Mouse (Mus musculus): ENCODE measurements at regions not wholly inside any gene's neighbourhood (a gene's known extent, or its start where the extent isn't known, plus 50 kb on each side); places are given as distances from the start of the nearest gene placed in this dataset.
A peak's percentile ranks its signal among the peaks of the same experiment; 100 is the strongest.

DNA sequence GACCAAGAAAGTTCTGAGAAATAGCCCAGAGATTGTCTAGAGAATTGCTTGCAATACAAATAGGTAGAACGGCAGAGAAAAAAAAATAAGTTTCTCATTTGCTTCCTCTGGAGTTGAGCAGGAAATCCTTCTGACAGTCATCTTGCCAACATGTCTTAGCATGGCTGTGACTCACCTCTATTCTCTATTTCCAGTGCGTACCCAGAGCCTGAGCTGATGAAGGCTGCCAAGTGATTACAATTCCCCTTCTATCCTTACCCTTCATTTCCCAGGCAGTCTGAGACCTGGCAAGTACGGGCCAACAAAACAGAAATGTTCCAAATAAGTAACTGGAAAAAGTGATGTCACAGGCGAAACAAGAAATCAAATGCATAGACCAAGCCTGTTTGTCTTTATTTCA, 113.0 kb downstream of the Tnfsf18 start:
- Histone ChIP-seq H3K4me3 (ENCODE audit: low read depth, low read length) (no peak overlapping the region), H3K9ac (ENCODE audit: low read length) (no peak overlapping the region), H3K27ac (replicated peaks) (no peak overlapping the region), H3K4me1 (replicated peaks; ENCODE audit: control insufficient read depth, insufficient read depth) (no peaks in the 10 kb centered on the region), H3K36me3 (ENCODE audit: control insufficient read depth, insufficient read depth, low read length) (no peaks in the 10 kb centered on the region), H3K9me3 (ENCODE audit: control insufficient read depth, low read length) (no peaks in the 10 kb centered on the region), H3K4me2 (replicated peaks; ENCODE audit: low read depth) (no peak overlapping the region), H3K27me3 (ENCODE audit: control insufficient read depth, insufficient read depth, low read length) (no peaks in the 10 kb centered on the region)
- no peak for DNase-seq (ENCODE audit: low spot score)
- no peak for TF ChIP-seq CTCF (IDR thresholded peaks at IDR 0.05; ENCODE audit: low read depth)
- TF ChIP-seq EP300 (optimal IDR thresholded peaks at IDR 0.05), result no peak
- 64% methylated on average over 4 of the region's 4 CpGs for WGBS
- no peak for ATAC-seq (ENCODE audit: low FRiP score, low TSS enrichment)

DNA sequence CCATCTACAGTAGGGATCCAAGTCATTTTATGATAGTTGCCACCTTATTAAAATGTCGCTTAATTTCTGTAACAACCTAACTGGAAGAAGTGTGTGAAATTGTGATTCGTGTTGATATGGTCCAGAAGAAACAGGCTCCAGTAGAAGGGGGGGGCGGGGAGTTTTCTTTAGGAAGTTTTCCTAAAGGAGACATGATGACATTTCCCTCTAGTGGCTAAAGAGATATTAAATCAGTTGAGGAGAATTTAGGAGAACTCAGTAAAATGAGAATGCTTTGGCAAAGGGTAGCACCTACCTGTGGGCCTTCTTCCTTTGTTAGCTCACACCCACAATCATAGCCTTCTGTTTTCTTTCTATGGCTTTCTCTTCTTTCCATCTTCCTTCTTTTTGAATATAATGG, 107.7 kb downstream of the Tnfsf18 start:
- no peaks in the 10 kb centered on the region for H3K27me3 ChIP-seq (ENCODE audit: control insufficient read depth, insufficient read depth, low read length)
- H3K9me3 ChIP-seq (ENCODE audit: control insufficient read depth, low read length), result no peaks in the 10 kb centered on the region
- H3K9ac ChIP-seq (ENCODE audit: low read length), result no peak overlapping the region
- 76% methylated on average over 3 of the region's 3 CpGs for WGBS
- H3K36me3 ChIP-seq (ENCODE audit: control insufficient read depth, insufficient read depth, low read length), result no peaks in the 10 kb centered on the region
- H3K27ac ChIP-seq (replicated peaks), result no peak overlapping the region
- no peak for ATAC-seq (ENCODE audit: low FRiP score, low TSS enrichment)
- no peak overlapping the region for H3K4me2 ChIP-seq (replicated peaks; ENCODE audit: low read depth)
- H3K4me3 ChIP-seq (ENCODE audit: low read depth, low read length), result no peak overlapping the region
- H3K4me1 ChIP-seq (replicated peaks; ENCODE audit: control insufficient read depth, insufficient read depth), result no peaks in the 10 kb centered on the region
- TF ChIP-seq CTCF (IDR thresholded peaks at IDR 0.05; ENCODE audit: low read depth), result peak; percentile 58
- no peak for TF ChIP-seq EP300 (optimal IDR thresholded peaks at IDR 0.05)
- DNase-seq (ENCODE audit: low spot score), result no peak

DNA sequence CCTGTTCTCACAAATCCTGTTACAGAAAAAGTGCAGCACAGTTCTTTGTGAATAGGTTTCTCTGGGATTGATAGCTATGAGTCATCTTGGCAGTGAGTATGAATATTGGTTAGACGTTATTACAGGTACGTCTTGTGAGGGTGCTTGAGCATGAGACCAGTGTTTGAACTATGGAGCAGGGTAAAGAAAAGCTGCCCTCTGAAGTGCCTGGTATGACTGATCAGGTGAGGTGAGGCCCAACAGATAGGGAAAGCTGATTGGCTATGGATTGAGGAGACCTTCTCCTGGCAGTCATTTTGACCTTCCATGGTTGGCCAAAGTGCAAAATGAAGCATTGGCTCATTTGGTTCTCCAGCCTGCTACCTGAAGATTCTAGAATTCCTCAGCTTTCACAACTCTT, 106.7 kb downstream of the Tnfsf18 start:
- 70% methylated on average over 2 of the region's 2 CpGs for WGBS
- DNase-seq (ENCODE audit: low spot score), result no peak
- no peaks in the 10 kb centered on the region for H3K4me1 ChIP-seq (replicated peaks; ENCODE audit: control insufficient read depth, insufficient read depth)
- H3K9ac ChIP-seq (ENCODE audit: low read length), result no peak overlapping the region
- H3K27ac ChIP-seq (replicated peaks), result no peak overlapping the region
- H3K4me3 ChIP-seq (ENCODE audit: low read depth, low read length), result no peak overlapping the region
- H3K4me2 ChIP-seq (replicated peaks; ENCODE audit: low read depth), result no peak overlapping the region
- no peak for ATAC-seq (ENCODE audit: low FRiP score, low TSS enrichment)
- H3K36me3 ChIP-seq (ENCODE audit: control insufficient read depth, insufficient read depth, low read length), result no peaks in the 10 kb centered on the region
- TF ChIP-seq EP300 (optimal IDR thresholded peaks at IDR 0.05) (no peak), CTCF (IDR thresholded peaks at IDR 0.05; ENCODE audit: low read depth) (no peak)
- no peaks in the 10 kb centered on the region for H3K27me3 ChIP-seq (ENCODE audit: control insufficient read depth, insufficient read depth, low read length)
- no peaks in the 10 kb centered on the region for H3K9me3 ChIP-seq (ENCODE audit: control insufficient read depth, low read length)

DNA sequence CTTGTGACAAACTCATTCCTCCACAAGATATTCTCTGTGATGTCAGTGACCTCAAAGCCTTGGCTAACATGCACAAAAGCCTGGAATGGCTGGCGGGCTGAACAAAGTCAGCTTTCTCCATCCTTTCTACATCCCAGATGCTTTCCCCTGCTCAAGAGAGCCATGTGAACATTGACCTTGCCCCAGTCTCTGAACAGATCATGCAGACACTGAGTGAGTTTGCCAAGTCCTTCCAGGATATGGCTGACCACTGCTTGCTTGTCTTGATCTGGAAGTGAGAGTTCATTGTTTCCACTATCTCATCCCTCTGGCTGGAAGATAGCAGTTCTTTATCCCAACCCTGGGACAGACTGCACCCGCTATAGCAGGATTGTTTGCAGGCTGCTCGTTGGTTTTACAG, 103.7 kb downstream of the Tnfsf18 start:
- Histone ChIP-seq H3K27ac (replicated peaks) (no peak overlapping the region), H3K4me3 (ENCODE audit: low read depth, low read length) (no peak overlapping the region), H3K9ac (ENCODE audit: low read length) (no peak overlapping the region), H3K27me3 (ENCODE audit: control insufficient read depth, insufficient read depth, low read length) (no peaks in the 10 kb centered on the region), H3K36me3 (ENCODE audit: control insufficient read depth, insufficient read depth, low read length) (no peaks in the 10 kb centered on the region), H3K4me1 (replicated peaks; ENCODE audit: control insufficient read depth, insufficient read depth) (no peaks in the 10 kb centered on the region), H3K4me2 (replicated peaks; ENCODE audit: low read depth) (no peak overlapping the region), H3K9me3 (ENCODE audit: control insufficient read depth, low read length) (no peaks in the 10 kb centered on the region)
- no peak for TF ChIP-seq CTCF (IDR thresholded peaks at IDR 0.05; ENCODE audit: low read depth)
- no peak for TF ChIP-seq EP300 (optimal IDR thresholded peaks at IDR 0.05)
- ATAC-seq (ENCODE audit: low FRiP score, low TSS enrichment) (no peak), DNase-seq (ENCODE audit: low spot score) (no peak)
- WGBS, result 89% methylated on average over 3 of the region's 3 CpGs

DNA sequence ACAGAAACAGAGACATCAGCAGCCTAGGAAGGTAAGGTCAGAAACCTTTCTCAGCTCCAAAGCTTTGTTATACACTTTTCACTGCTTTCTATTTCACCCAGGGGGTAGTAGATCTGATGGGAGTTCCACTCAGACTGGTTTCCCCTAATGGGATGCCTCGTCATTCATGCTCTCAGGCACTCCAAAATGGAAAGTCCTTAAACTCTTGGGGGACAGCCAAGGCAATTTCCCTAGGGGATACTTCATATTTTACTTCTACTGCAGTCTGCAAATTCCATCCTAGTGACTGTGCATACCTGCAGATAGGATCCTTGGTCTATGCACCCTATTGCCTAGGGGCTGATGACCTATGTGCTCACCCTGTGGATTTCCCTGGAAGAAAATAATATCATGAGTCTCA, 82.1 kb downstream of the Tnfsf18 start:
- TF ChIP-seq EP300 (optimal IDR thresholded peaks at IDR 0.05) (no peak), CTCF (IDR thresholded peaks at IDR 0.05; ENCODE audit: low read depth) (no peak)
- DNase-seq (ENCODE audit: low spot score) (no peak), ATAC-seq (ENCODE audit: low FRiP score, low TSS enrichment) (no peak)
- H3K4me3 ChIP-seq (ENCODE audit: low read depth, low read length), result no peak overlapping the region
- H3K4me2 ChIP-seq (replicated peaks; ENCODE audit: low read depth), result no peak overlapping the region
- H3K27ac ChIP-seq (replicated peaks), result no peak overlapping the region
- no peaks in the 10 kb centered on the region for H3K27me3 ChIP-seq (ENCODE audit: control insufficient read depth, insufficient read depth, low read length)
- H3K4me1 ChIP-seq (replicated peaks; ENCODE audit: control insufficient read depth, insufficient read depth), result no peaks in the 10 kb centered on the region
- H3K36me3 ChIP-seq (ENCODE audit: control insufficient read depth, insufficient read depth, low read length), result no peaks in the 10 kb centered on the region
- 26% methylated on average over 1 of the region's 1 CpGs for WGBS
- no peak overlapping the region for H3K9ac ChIP-seq (ENCODE audit: low read length)
- H3K9me3 ChIP-seq (ENCODE audit: control insufficient read depth, low read length), result no peaks in the 10 kb centered on the region

DNA sequence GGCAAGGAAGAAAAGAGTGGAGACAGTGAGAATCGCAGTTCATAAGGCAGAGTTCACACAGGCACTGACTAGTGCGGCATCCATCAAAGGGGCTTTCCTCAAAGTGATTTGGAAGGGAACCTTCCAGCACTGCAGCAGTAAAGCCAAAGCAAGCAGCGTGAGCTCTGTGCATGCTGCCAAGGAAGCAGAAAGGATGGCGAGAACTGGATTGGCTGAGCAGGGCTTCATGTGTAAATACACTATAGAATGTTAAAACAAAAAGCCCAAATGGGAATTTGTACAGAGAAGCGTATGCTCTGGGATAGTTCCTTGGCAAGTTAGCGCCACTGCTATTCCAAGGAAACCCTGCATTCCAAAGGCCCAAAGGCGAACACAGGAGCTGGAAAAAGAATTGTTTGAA, 81.5 kb downstream of the Tnfsf18 start:
- Histone ChIP-seq H3K4me2 (replicated peaks; ENCODE audit: low read depth) (no peak overlapping the region), H3K9me3 (ENCODE audit: control insufficient read depth, low read length) (no peaks in the 10 kb centered on the region), H3K4me1 (replicated peaks; ENCODE audit: control insufficient read depth, insufficient read depth) (no peaks in the 10 kb centered on the region), H3K9ac (ENCODE audit: low read length) (no peak overlapping the region), H3K4me3 (ENCODE audit: low read depth, low read length) (no peak overlapping the region), H3K27me3 (ENCODE audit: control insufficient read depth, insufficient read depth, low read length) (no peaks in the 10 kb centered on the region), H3K36me3 (ENCODE audit: control insufficient read depth, insufficient read depth, low read length) (no peaks in the 10 kb centered on the region), H3K27ac (replicated peaks) (no peak overlapping the region)
- ATAC-seq (ENCODE audit: low FRiP score, low TSS enrichment), result no peak
- WGBS, result 16% methylated on average over 7 of the region's 7 CpGs
- no peak for DNase-seq (ENCODE audit: low spot score)
- no peak for TF ChIP-seq EP300 (optimal IDR thresholded peaks at IDR 0.05)
- no peak for TF ChIP-seq CTCF (IDR thresholded peaks at IDR 0.05; ENCODE audit: low read depth)

All from stomach, postnatal 0 days (tissue).